Mouse (Mus musculus): ENCODE measurements at regions not wholly inside any gene's neighbourhood (a gene's known extent, or its start where the extent isn't known, plus 50 kb on each side); places are given as distances from the start of the nearest gene placed in this dataset.

DNA sequence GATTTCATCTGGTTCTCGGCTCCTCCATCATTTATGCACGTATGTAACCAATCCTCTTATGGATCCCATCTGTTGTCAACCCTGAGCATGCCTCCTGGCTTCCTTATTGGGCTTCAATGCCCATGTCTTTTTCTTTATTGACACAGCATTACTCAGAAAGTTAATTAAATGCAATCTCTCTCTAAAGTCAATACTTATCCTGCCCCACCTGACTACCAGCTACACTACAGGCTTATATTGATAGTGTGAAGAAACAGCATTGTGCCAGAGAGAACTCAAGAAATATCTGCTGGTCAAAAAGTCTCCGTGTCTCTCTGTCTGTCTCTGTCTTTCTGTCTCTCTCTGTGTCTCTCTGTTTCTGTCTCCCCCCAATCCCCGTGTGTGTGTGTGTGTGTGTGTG lies 194.7 kb upstream of the Rfx3 start:
- DNase-seq (ENCODE audit: low read depth, low spot score) = no peak

- DNase-seq (ENCODE audit: low read depth, low spot score) = peak; percentile 20
Observed at GRCm38 (mm10) chr19:28203719-28204118, 192.8 kb upstream of the Rfx3 start.

- no peak for DNase-seq (ENCODE audit: low read depth, low spot score)
Observed at GRCm38 (mm10) chr19:28199385-28199784, 188.4 kb upstream of the Rfx3 start.

DNA sequence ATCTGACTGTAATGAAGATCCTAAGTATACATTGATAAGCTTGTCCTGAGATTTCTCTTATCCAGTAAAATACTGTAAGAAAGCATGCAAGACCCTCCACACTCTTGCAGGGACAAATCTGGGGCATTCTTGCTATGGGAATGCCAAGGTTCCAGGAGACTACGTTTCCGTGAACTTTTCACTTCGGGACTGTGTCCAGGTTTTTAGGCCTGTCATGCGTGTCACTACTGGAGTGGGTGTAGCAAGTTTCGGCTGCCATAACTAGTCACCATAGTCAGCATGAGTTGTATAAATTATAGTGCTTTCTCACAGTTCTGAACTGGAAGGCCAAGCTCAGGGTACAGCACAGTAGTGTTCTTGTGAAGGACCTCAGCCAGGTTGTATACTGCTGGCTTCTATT lies 185.9 kb upstream of the Rfx3 start:
- DNase-seq (ENCODE audit: low read depth, low spot score) = no peak

DNA sequence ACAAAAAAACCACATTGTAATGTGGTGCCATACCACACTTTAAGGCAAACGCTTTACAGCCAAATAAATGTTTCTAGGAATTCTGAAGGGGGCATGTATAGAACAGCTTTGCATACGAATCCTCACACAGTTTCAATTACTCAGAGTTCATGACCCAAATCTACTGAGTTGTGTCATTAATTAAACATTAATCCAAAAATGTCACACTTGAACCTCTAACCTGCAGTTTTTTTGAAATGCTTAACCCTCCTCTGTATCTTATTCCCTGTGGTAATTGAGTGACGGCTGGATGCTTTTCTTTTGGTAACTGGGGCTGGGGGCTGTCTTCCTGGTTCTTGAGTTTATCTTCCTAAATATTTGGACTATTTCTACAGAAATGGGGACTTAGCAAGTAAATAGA lies 181.3 kb upstream of the Rfx3 start:
- DNase-seq (ENCODE audit: low read depth, low spot score) = no peak

- no peak for DNase-seq (ENCODE audit: low read depth, low spot score)
Observed at GRCm38 (mm10) chr19:28191428-28192116, 180.6 kb upstream of the Rfx3 start.

- no peak for DNase-seq (ENCODE audit: low read depth, low spot score)
Observed at GRCm38 (mm10) chr19:28190250-28190649, 179.3 kb upstream of the Rfx3 start.

GRCm38 (mm10) chr19:28188363-28188762 lies 177.4 kb upstream of the Rfx3 start:
- DNase-seq (ENCODE audit: low read depth, low spot score) = no peak

GRCm38 (mm10) chr19:28182411-28183182 lies 171.6 kb upstream of the Rfx3 start:
- DNase-seq (ENCODE audit: low read depth, low spot score) = no peak

DNA sequence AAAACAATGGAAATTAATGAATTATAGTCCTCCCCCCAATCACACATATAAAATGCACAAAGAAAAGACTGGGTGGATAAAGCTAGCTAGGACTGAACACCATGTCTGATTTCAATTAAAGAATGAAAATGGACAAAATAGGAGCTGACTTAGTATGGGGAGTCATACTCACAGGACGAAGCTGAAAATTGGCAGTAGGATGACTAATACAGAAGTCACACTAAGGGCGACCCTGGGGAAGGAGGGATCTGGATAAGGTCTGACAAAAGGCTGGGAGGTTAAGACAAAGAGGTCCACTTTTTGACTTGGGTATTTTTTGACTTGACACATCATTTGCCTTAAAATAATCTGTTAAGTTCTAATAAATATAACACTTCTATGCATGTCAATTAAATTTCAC lies 170.2 kb upstream of the Rfx3 start:
- no peak for DNase-seq (ENCODE audit: low read depth, low spot score)

DNA sequence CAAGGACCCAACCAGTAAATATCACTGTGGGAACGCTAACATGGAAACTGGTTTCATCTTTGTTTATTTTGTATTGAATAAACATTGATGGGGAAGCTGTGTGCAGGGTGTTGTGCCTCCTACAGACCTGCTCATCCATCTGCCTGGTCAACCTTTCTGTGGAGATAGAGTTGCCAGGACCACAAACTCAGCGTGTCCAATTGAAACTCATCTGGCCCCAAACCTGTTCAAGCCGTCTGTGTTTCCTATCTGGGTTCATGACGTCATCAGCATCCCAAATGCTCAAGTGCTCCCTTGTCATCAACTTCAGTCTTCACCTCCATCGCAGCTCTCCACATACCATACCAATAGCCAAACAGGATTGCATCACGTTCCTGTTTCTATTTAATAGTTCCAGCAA lies 167.1 kb upstream of the Rfx3 start:
- DNase-seq (ENCODE audit: low read depth, low spot score) = no peak

DNA sequence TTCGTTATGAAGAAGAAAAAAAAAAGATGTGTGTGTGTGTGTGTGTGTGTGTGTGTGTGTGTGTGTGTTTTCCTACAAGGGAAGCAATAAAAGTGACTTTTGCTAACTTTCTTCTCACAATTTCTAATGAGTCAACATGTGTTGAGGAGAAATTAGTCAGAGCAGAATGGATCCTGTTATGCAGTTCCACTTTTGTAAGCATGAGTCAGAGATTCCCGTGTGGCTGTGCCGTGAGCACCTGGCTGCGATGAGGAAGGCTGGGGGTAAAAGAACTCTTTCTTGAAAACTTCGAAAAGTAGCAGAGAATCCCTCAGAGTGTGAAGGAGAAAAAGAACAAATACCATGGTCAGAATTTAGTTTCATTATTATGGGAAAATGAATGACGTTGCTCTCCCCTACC lies 165.9 kb upstream of the Rfx3 start:
- DNase-seq (ENCODE audit: low read depth, low spot score) = peak; percentile 73

DNA sequence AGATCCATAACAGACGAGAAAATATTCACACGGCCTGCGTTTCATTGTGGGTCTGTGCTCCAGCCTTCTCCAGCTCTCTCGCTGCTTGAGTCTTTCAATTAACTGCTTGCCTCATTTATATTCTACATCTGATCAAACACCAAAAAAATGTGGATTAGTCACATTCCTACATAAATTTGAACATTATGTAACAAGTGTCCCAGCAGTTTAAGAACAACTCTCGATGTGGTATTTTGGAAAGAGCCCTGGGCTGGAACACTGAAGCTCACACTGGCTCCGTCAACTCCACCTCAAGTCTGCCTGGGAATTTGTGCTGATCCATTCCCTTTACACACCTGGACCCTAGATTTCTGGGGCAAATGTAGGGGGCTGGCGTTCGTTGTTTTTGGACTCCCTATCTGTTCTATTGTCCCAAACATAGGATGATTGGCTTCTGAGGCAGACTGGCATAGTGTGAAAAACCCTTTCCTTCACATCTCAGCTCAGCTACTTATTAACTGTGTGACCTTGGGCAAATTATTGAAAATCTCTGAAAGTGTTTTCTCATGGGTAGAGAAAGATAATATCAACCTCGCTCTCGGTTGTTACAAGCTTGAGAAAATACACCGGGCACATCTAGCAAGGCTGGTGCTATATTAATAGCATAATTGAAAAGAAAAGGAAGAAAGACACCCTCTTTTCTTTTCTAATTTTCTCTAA lies 161.0 kb upstream of the Rfx3 start:
- no peak for DNase-seq (ENCODE audit: low read depth, low spot score)

GRCm38 (mm10) chr19:28167451-28168165 lies 156.6 kb upstream of the Rfx3 start:
- no peak for DNase-seq (ENCODE audit: low read depth, low spot score)

DNA sequence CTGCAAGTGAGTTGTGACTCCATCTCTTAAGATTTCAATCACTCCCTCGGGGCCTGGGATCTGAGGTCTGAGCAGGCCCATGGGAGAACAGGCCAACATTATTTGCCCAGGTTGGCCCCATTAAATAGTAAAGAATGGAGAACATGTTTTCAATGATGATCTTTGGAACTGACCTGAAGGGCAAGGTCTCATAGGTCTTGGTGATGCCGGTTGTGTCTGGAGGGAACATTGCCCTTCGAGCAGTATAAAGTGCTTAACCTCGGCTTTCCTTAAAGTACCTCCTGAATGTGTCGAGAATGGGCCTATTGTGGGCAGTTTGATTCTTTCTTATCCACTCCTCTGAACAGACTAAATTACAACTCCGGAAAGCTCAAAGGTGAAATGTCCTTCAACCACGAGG lies 155.7 kb upstream of the Rfx3 start:
- no peak for DNase-seq (ENCODE audit: low read depth, low spot score)

- peak; percentile 78 for DNase-seq (ENCODE audit: low read depth, low spot score)
Observed at GRCm38 (mm10) chr19:28165901-28166361, 155.0 kb upstream of the Rfx3 start.

DNA sequence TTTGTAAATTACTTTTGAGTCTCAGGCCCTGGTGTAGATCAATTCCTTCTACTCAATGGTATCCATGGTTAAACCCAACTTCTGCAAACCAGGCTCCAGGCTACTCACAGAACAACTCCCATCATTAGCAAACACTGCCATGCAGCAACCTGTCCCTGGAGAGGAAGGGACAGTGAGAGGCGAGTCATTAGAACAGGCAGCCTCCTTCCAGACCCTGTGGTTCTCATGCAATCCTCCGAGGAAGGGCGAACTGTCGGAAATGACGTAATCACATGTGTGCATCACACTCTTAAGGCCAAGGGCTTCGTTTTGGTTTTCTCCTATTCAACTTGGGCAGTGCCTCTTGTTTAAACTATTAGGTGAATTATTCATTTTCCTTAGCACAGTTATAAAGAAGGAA lies 152.2 kb upstream of the Rfx3 start:
- no peak for DNase-seq (ENCODE audit: low read depth, low spot score)

- peak; percentile 20 for DNase-seq (ENCODE audit: low read depth, low spot score)
Observed at GRCm38 (mm10) chr19:28160582-28160981, 149.6 kb upstream of the Rfx3 start.

GRCm38 (mm10) chr19:28157196-28157595 lies 146.2 kb upstream of the Rfx3 start:
- peak; percentile 70 for DNase-seq (ENCODE audit: low read depth, low spot score)

DNA sequence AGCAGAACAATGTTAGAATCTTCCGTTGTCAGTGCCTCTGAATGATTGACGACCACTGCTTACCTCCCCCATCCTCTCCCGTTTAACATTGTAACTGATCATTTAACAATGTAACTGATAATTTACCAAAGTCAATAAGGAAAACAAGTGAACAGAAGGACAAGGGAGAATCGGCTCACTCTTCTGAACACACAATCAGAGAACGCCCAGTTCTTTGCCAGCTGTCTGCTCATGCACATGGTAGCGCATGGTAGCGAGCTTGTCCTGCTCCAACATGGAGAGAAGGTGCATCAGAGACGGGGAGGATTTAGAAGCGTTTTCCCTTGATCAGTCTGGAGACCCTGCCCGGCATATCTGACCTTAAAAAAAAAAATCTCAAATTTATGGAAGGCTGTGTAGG lies 126.6 kb upstream of the Rfx3 start:
- peak; percentile 29 for DNase-seq (ENCODE audit: low read depth, low spot score)

GRCm38 (mm10) chr19:28134806-28135205 lies 123.8 kb upstream of the Rfx3 start:
- no peak for DNase-seq (ENCODE audit: low read depth, low spot score)
